Mouse (Mus musculus): ENCODE data around the gene Olfr56. TPM values are rescaled to one million over a fixed set of nuclear protein-coding genes. Genes with fewer than 3 reads are reported as not detected.

Olfr56 gene
- polyA plus RNA-seq, 1 experiment from 2014 or later = not detected

- no peak overlapping the region for H3K4me2 ChIP-seq (ENCODE audit: low read depth, low read length, severe bottlenecking)
- no peaks in the 10 kb centered on the region for H3K36me3 ChIP-seq (ENCODE audit: control insufficient read depth, insufficient read depth, low read length)
- WGBS = 92% methylated on average over 2 of the region's 2 CpGs
- H3K4me3 ChIP-seq (ENCODE audit: low read depth, low read length) = no peak overlapping the region
- H3K9ac ChIP-seq (ENCODE audit: low read length) = no peak overlapping the region
- H3K4me1 ChIP-seq (replicated peaks; ENCODE audit: control insufficient read depth, insufficient read depth, low read length) = no peaks in the 10 kb centered on the region
- ATAC-seq (replicated peaks; ENCODE audit: low FRiP score) (no peak), DNase-seq (ENCODE audit: low spot score) (no peak)
- H3K9me3 ChIP-seq (ENCODE audit: control insufficient read depth, low read length) = no peaks in the 10 kb centered on the region
- no peaks in the 10 kb centered on the region for H3K27me3 ChIP-seq (ENCODE audit: control insufficient read depth, insufficient read depth, low read length)
- H3K27ac ChIP-seq (ENCODE audit: low read depth, low read length) = no peak overlapping the region
These were observed 114.1 kb downstream of the Olfr56 start for GRCm38 (mm10) chr11:49092786-49093185.

GRCm38 (mm10) chr11:49093861-49094660 is 115.4 kb downstream of the Olfr56 start:
- no peak overlapping the region for H3K4me2 ChIP-seq (ENCODE audit: low read depth, low read length, severe bottlenecking)
- H3K36me3 ChIP-seq (ENCODE audit: control insufficient read depth, insufficient read depth, low read length) = no peaks in the 10 kb centered on the region
- no peaks in the 10 kb centered on the region for H3K9me3 ChIP-seq (ENCODE audit: control insufficient read depth, low read length)
- H3K27me3 ChIP-seq (ENCODE audit: control insufficient read depth, insufficient read depth, low read length) = no peaks in the 10 kb centered on the region
- H3K4me1 ChIP-seq (replicated peaks; ENCODE audit: control insufficient read depth, insufficient read depth, low read length) = no peaks in the 10 kb centered on the region
- 90% methylated on average over 6 of the region's 6 CpGs for WGBS
- no peak overlapping the region for H3K4me3 ChIP-seq (ENCODE audit: low read depth, low read length)
- ATAC-seq (replicated peaks; ENCODE audit: low FRiP score) = no peak
- no peak for DNase-seq (ENCODE audit: low spot score)
- no peak overlapping the region for H3K27ac ChIP-seq (ENCODE audit: low read depth, low read length)
- no peak overlapping the region for H3K9ac ChIP-seq (ENCODE audit: low read length)

- Histone ChIP-seq H3K4me2 (ENCODE audit: low read depth, low read length, severe bottlenecking) (no peak overlapping the region), H3K9me3 (ENCODE audit: control insufficient read depth, low read length) (no peaks in the 10 kb centered on the region), H3K27ac (ENCODE audit: low read depth, low read length) (no peak overlapping the region), H3K4me1 (replicated peaks; ENCODE audit: control insufficient read depth, insufficient read depth, low read length) (no peaks in the 10 kb centered on the region), H3K4me3 (ENCODE audit: low read depth, low read length) (no peak overlapping the region), H3K9ac (ENCODE audit: low read length) (no peak overlapping the region), H3K36me3 (ENCODE audit: control insufficient read depth, insufficient read depth, low read length) (no peaks in the 10 kb centered on the region), H3K27me3 (ENCODE audit: control insufficient read depth, insufficient read depth, low read length) (no peaks in the 10 kb centered on the region)
- 69% methylated on average over 4 of the region's 4 CpGs for WGBS
- DNase-seq (ENCODE audit: low spot score) = no peak
- ATAC-seq (replicated peaks; ENCODE audit: low FRiP score) = 0 out of 2 replicates have a peak, but pooled peaks have one; percentile 27
These were observed 116.7 kb downstream of the Olfr56 start for GRCm38 (mm10) chr11:49095367-49095766.

GRCm38 (mm10) chr11:49100409-49100808 is 121.7 kb downstream of the Olfr56 start:
- Histone ChIP-seq H3K27ac (ENCODE audit: low read depth, low read length) (no peak overlapping the region), H3K9me3 (ENCODE audit: control insufficient read depth, low read length) (no peaks in the 10 kb centered on the region), H3K36me3 (ENCODE audit: control insufficient read depth, insufficient read depth, low read length) (no peaks in the 10 kb centered on the region), H3K4me3 (ENCODE audit: low read depth, low read length) (no peak overlapping the region), H3K4me2 (ENCODE audit: low read depth, low read length, severe bottlenecking) (no peak overlapping the region), H3K9ac (ENCODE audit: low read length) (no peak overlapping the region), H3K4me1 (replicated peaks; ENCODE audit: control insufficient read depth, insufficient read depth, low read length) (no peaks in the 10 kb centered on the region), H3K27me3 (ENCODE audit: control insufficient read depth, insufficient read depth, low read length) (no peaks in the 10 kb centered on the region)
- DNase-seq (ENCODE audit: low spot score) = no peak
- no peak for ATAC-seq (replicated peaks; ENCODE audit: low FRiP score)
- WGBS = 79% methylated on average over 3 of the region's 3 CpGs

- no peak for ATAC-seq (replicated peaks; ENCODE audit: low FRiP score)
- H3K4me3 ChIP-seq (ENCODE audit: low read depth, low read length) = no peak overlapping the region
- DNase-seq (ENCODE audit: low spot score) = no peak
These were observed 122.8 kb downstream of the Olfr56 start for GRCm38 (mm10) chr11:49101500-49101899.

DNA sequence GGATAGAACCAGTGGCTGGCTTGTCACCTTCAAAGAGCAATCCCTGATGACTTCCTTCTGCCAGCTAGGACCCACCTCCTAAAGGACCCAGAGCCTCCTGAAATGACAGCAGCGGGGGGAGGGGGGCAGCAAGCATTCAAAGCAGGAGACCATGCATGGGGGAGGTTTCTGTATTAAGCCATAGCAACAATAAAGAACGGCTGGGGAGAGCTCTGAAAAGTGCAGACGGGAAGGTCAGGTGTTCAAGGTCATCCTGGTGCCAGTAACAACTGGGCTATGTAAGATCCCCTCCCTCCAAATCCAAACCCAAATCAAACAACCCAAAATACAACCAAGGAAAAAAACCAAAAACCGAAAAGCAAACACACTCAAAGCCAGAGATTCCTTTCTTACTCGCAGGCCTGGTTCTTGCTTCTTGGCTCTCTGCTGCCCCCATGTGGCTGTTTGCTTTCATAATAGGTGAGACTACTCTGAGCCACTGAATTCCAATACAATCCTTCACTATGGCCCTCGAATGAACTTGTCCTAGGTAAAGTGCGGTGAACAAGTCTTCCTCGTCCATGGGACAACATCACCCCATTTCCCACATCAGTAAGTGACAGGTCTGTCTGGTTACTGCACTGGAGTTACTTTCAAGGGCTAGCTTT is 124.5 kb downstream of the Olfr56 start:
- 19% methylated on average over 8 of the region's 8 CpGs for WGBS

More at GRCm38 (mm10) chr11:49101500-49101899, 122.8 kb downstream of the Olfr56 start:
- Histone ChIP-seq H3K9me3 (ENCODE audit: control insufficient read depth, low read length) (no peaks in the 10 kb centered on the region), H3K4me2 (ENCODE audit: low read depth, low read length, severe bottlenecking) (no peak overlapping the region), H3K27ac (ENCODE audit: low read depth, low read length) (no peak overlapping the region), H3K9ac (ENCODE audit: low read length) (no peak overlapping the region), H3K4me1 (replicated peaks; ENCODE audit: control insufficient read depth, insufficient read depth, low read length) (no peaks in the 10 kb centered on the region), H3K27me3 (ENCODE audit: control insufficient read depth, insufficient read depth, low read length) (no peaks in the 10 kb centered on the region), H3K36me3 (ENCODE audit: control insufficient read depth, insufficient read depth, low read length) (no peaks in the 10 kb centered on the region)
- WGBS = 67% methylated on average over 5 of the region's 5 CpGs

GRCm38 (mm10) chr11:49105752-49106151 is 127.1 kb downstream of the Olfr56 start:
- no peaks in the 10 kb centered on the region for H3K4me1 ChIP-seq (replicated peaks; ENCODE audit: control insufficient read depth, insufficient read depth, low read length)
- no peaks in the 10 kb centered on the region for H3K9me3 ChIP-seq (ENCODE audit: control insufficient read depth, low read length)
- H3K4me3 ChIP-seq (ENCODE audit: low read depth, low read length) = no peak overlapping the region
- ATAC-seq (replicated peaks; ENCODE audit: low FRiP score) (no peak), DNase-seq (ENCODE audit: low spot score) (no peak)
- H3K36me3 ChIP-seq (ENCODE audit: control insufficient read depth, insufficient read depth, low read length) = no peaks in the 10 kb centered on the region
- H3K27me3 ChIP-seq (ENCODE audit: control insufficient read depth, insufficient read depth, low read length) = no peaks in the 10 kb centered on the region
- H3K27ac ChIP-seq (ENCODE audit: low read depth, low read length) = no peak overlapping the region
- 74% methylated on average over 1 of the region's 1 CpGs for WGBS
- H3K4me2 ChIP-seq (ENCODE audit: low read depth, low read length, severe bottlenecking) = no peak overlapping the region
- no peak overlapping the region for H3K9ac ChIP-seq (ENCODE audit: low read length)

More for the DNA sequence above, 124.5 kb downstream of the Olfr56 start:
- H3K4me2 ChIP-seq (ENCODE audit: low read depth, low read length, severe bottlenecking) = no peak overlapping the region
- H3K4me3 ChIP-seq (ENCODE audit: low read depth, low read length) = no peak overlapping the region
- DNase-seq (ENCODE audit: low spot score) (peak; percentile 90), ATAC-seq (replicated peaks; ENCODE audit: low FRiP score) (peak; percentile 80)
- H3K27me3 ChIP-seq (ENCODE audit: control insufficient read depth, insufficient read depth, low read length) = no peaks in the 10 kb centered on the region
- H3K9ac ChIP-seq (ENCODE audit: low read length) = no peak overlapping the region
- H3K4me1 ChIP-seq (replicated peaks; ENCODE audit: control insufficient read depth, insufficient read depth, low read length) = no peaks in the 10 kb centered on the region
- no peak overlapping the region for H3K27ac ChIP-seq (ENCODE audit: low read depth, low read length)
- no peaks in the 10 kb centered on the region for H3K36me3 ChIP-seq (ENCODE audit: control insufficient read depth, insufficient read depth, low read length)
- no peaks in the 10 kb centered on the region for H3K9me3 ChIP-seq (ENCODE audit: control insufficient read depth, low read length)

GRCm38 (mm10) chr11:49107650-49108537 is 129.2 kb downstream of the Olfr56 start:
- Histone ChIP-seq H3K4me1 (replicated peaks; ENCODE audit: control insufficient read depth, insufficient read depth, low read length) (no peaks in the 10 kb centered on the region), H3K4me3 (ENCODE audit: low read depth, low read length) (no peak overlapping the region), H3K4me2 (ENCODE audit: low read depth, low read length, severe bottlenecking) (no peak overlapping the region), H3K27ac (ENCODE audit: low read depth, low read length) (no peak overlapping the region), H3K9ac (ENCODE audit: low read length) (no peak overlapping the region), H3K9me3 (ENCODE audit: control insufficient read depth, low read length) (no peaks in the 10 kb centered on the region), H3K27me3 (ENCODE audit: control insufficient read depth, insufficient read depth, low read length) (no peaks in the 10 kb centered on the region), H3K36me3 (ENCODE audit: control insufficient read depth, insufficient read depth, low read length) (no peaks in the 10 kb centered on the region)
- DNase-seq (ENCODE audit: low spot score) (no peak), ATAC-seq (replicated peaks; ENCODE audit: low FRiP score) (no peak)
- 55% methylated on average over 10 of the region's 10 CpGs for WGBS

Data from forebrain, embryonic 11.5 days (tissue).